Mouse (Mus musculus) G1E (cell line): ENCODE results near the gene Lct.

ENCODE experiments used
- CTCF ChIP-seq: IDR thresholded peaks from 2 replicates; pipeline ENCODE4 v1.5.1; 2012; ENCODE audit warnings: low read depth, low read length, inconsistent platforms, mixed read lengths
- GATA1 ChIP-seq: IDR thresholded peaks from 2 replicates; pipeline ENCODE4 v1.6.1; 2012; ENCODE audit warnings: borderline replicate concordance, low read length, inconsistent platforms, mixed read lengths
- GATA2 ChIP-seq: IDR thresholded peaks from 2 replicates; pipeline ENCODE4 v1.6.1; 2012; ENCODE audit warnings: low read depth, low read length, inconsistent platforms, borderline replicate concordance
- POLR2AphosphoS5 ChIP-seq: IDR thresholded peaks from 2 replicates; pipeline ENCODE4 v1.6.1; 2012; ENCODE audit warnings: low read depth, low read length, inconsistent platforms; ENCODE audit not compliant: insufficient replicate concordance

DNA sequence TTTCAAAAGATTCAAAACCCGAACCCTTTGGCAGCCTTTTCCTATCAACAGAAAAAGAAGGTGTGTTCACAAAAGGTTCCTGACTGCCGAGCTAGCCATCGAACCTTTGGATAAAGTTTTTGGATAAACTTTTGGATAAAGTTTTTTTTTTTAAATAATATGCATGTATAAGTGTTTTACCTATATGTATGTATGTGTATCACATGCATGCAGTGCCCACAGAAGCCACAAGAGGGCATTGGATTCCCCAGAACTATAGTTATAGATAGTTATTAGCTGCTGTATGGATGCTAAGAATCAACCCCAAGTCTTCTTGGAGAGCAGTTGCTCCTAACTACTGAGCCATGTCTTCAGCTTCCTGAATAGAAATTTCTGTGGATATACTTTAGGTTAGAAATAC, 46.4 kb downstream of the Lct start:
- TF ChIP-seq CTCF, result no peak
- TF ChIP-seq POLR2AphosphoS5, result no peak
- no peak for TF ChIP-seq GATA2
- no peak for TF ChIP-seq GATA1
